Mouse (Mus musculus) central nervous system, embryonic 11.5 days (tissue): ENCODE results near the gene Gm26897. TPM values are rescaled to one million over a fixed set of nuclear protein-coding genes. Genes with fewer than 3 reads are reported as not detected.

Experiments used
- polyA plus RNA-seq: library from polyadenylated mRNA; depleted of rRNA; stranded (reverse); fragments of >200 nt; gene quantifications from 2 replicates; pipeline ENCODE4 v1.2.3, GENCODE M21; 2012; rRNA removed

Gm26897 gene
- polyA plus RNA-seq = not detected in 2 replicates

DNA sequence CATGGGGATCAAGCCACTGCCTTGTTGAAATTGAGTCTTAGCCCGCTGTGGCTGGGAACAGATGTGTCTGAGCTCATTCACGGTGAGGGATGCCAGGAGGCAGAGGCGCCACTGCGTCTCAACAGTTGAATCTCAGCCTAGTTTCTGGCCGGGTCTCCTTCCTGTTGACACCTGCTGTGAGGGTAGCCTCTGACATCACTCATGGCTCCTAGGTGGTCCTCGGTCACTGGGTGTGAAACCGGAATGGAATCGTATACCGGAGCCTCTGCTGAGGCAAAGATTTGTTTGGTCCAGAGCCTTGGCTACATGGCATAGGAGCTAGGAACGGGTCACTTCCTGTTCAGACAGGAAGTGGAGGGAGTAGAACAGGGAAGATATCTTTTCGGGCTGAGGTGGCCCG lies at the start of gene Gm26897:
Gene Gm26897, plus strand, starts transcription at position 74 of the 400 bp plus-strand sequence.

